Mouse (Mus musculus): ENCODE data around the gene Sh2d2a.
"Not testable (repeated sequence)": the region's sequence is repeated elsewhere in the genome, so short reads cannot be mapped to it uniquely, and the experiment has no call there.

Sh2d2a gene

GRCm38 (mm10) chr3:87846650-87847110 is at the start of gene Sh2d2a:
Gene Sh2d2a (plus strand): TSS chr3:87846755.
- no peak for DNase-seq (ENCODE audit: low spot score)

GRCm38 (mm10) chr3:87801681-87802080 is 44.9 kb upstream of the Sh2d2a start:
- DNase-seq (ENCODE audit: low spot score), result no peak

- DNase-seq (ENCODE audit: low spot score), result no peak
Measured at GRCm38 (mm10) chr3:87804038-87804677, 42.4 kb upstream of the Sh2d2a start.

- DNase-seq (ENCODE audit: low spot score), result no peak
Measured at GRCm38 (mm10) chr3:87809322-87809962, 37.1 kb upstream of the Sh2d2a start.

- no peak for DNase-seq (ENCODE audit: low spot score)
Measured at GRCm38 (mm10) chr3:87811297-87811696, 35.3 kb upstream of the Sh2d2a start.

GRCm38 (mm10) chr3:87812413-87812812 is 34.1 kb upstream of the Sh2d2a start:
- no peak for DNase-seq (ENCODE audit: low spot score)

GRCm38 (mm10) chr3:87812873-87813272 is 33.7 kb upstream of the Sh2d2a start:
- DNase-seq (ENCODE audit: low spot score), result no peak

GRCm38 (mm10) chr3:87816166-87816565 is 30.4 kb upstream of the Sh2d2a start:
- no peak for DNase-seq (ENCODE audit: low spot score)

GRCm38 (mm10) chr3:87816646-87817093 is 29.9 kb upstream of the Sh2d2a start:
- peak; percentile 62 for DNase-seq (ENCODE audit: low spot score)

GRCm38 (mm10) chr3:87818226-87818625 is 28.3 kb upstream of the Sh2d2a start:
- DNase-seq (ENCODE audit: low spot score), result no peak

GRCm38 (mm10) chr3:87824206-87824605 is 22.3 kb upstream of the Sh2d2a start, which contains the start of gene Pear1:
Gene Pear1 (minus strand): TSS chr3:87824306.
- DNase-seq (ENCODE audit: low spot score), result not testable (repeated sequence)

GRCm38 (mm10) chr3:87828435-87828834 is 18.1 kb upstream of the Sh2d2a start:
- no peak for DNase-seq (ENCODE audit: low spot score)

GRCm38 (mm10) chr3:87829025-87829424 is 17.5 kb upstream of the Sh2d2a start:
- DNase-seq (ENCODE audit: low spot score), result no peak

GRCm38 (mm10) chr3:87832109-87832859 is 14.3 kb upstream of the Sh2d2a start:
- no peak for DNase-seq (ENCODE audit: low spot score)

GRCm38 (mm10) chr3:87833482-87833881 is 13.1 kb upstream of the Sh2d2a start:
- DNase-seq (ENCODE audit: low spot score), result no peak

- peak; percentile 60 for DNase-seq (ENCODE audit: low spot score)
Measured at GRCm38 (mm10) chr3:87838622-87839021, 7.9 kb upstream of the Sh2d2a start.

GRCm38 (mm10) chr3:87840858-87841257 is 5.7 kb upstream of the Sh2d2a start:
- DNase-seq (ENCODE audit: low spot score), result no peak

GRCm38 (mm10) chr3:87844981-87845380 is 1.6 kb upstream of the Sh2d2a start:
- no peak for DNase-seq (ENCODE audit: low spot score)

GRCm38 (mm10) chr3:87846186-87846585 is 369 bp upstream of the Sh2d2a start:
- no peak for DNase-seq (ENCODE audit: low spot score)

GRCm38 (mm10) chr3:87847680-87848079 is 1.1 kb downstream of the Sh2d2a start:
- no peak for DNase-seq (ENCODE audit: low spot score)

GRCm38 (mm10) chr3:87849117-87849516 is 2.6 kb downstream of the Sh2d2a start:
- DNase-seq (ENCODE audit: low spot score), result no peak

GRCm38 (mm10) chr3:87854795-87855568 is 8.4 kb downstream of the Sh2d2a start:
- no peak for DNase-seq (ENCODE audit: low spot score)
